Mouse (Mus musculus) liver, embryonic 11.5 days (tissue): Measurements from ENCODE around the gene Anapc16. TPM values are rescaled to one million over a fixed set of nuclear protein-coding genes. Genes with fewer than 3 reads are reported as not detected.
"Not testable (repeated sequence)": the region's sequence is repeated elsewhere in the genome, so short reads cannot be mapped to it uniquely, and the experiment has no call there.

Experiments
- ATAC-seq: fragments of 200-750 bp; cut with Nextera tagmentation; replicated peaks from 2 replicates; pipeline ENCODE4 v1.8.0; 2017; ENCODE audit warnings: moderate number of reproducible peaks, mild to moderate bottlenecking, moderate TSS enrichment, moderate library complexity; ENCODE audit not compliant: low FRiP score
- DNase-seq: peaks from one replicate; pipeline ENCODE4 v3.0.0-alpha.2; 2017; ENCODE audit warnings: low spot score
- H3K27ac ChIP-seq: fragments of 300-500 bp; sonication (generic); 2 replicates; pipeline ENCODE4 v1.5.1; 2014; ENCODE audit warnings: mild to moderate bottlenecking, low read depth, low read length, control low read depth
- H3K27me3 ChIP-seq: fragments of 300-500 bp; sonication (generic); replicated peaks from 2 replicates; pipeline ENCODE4 v1.6.1; 2014; ENCODE audit warnings: low read length, mixed read lengths; ENCODE audit not compliant: control insufficient read depth, insufficient read depth
- H3K36me3 ChIP-seq: fragments of 300-500 bp; sonication (generic); 2 replicates; pipeline ENCODE4 v1.6.1; 2014; ENCODE audit warnings: mild to moderate bottlenecking, low read length, moderate library complexity, mixed read lengths; ENCODE audit not compliant: control insufficient read depth, insufficient read depth
- H3K4me1 ChIP-seq: fragments of 300-500 bp; sonication (generic); replicated peaks from 2 replicates; pipeline ENCODE4 v1.6.1; 2014; ENCODE audit warnings: low read length, mixed read lengths; ENCODE audit not compliant: control insufficient read depth, insufficient read depth
- H3K4me2 ChIP-seq: fragments of 300-500 bp; sonication (generic); 2 replicates; pipeline ENCODE4 v1.6.1; 2014; ENCODE audit warnings: mild to moderate bottlenecking, control low read depth, moderate library complexity
- H3K4me3 ChIP-seq: fragments of 300-500 bp; sonication (generic); 2 replicates; pipeline ENCODE4 v1.5.1; 2014; ENCODE audit warnings: low read depth, low read length, control low read depth
- H3K9ac ChIP-seq: fragments of 300-500 bp; sonication (generic); 2 replicates; pipeline ENCODE4 v1.6.1; 2014; ENCODE audit warnings: low read depth, low read length, control low read depth
- H3K9me3 ChIP-seq: fragments of 300-500 bp; sonication (generic); 2 replicates; pipeline ENCODE4 v1.6.1; 2016; ENCODE audit warnings: low read length, inconsistent platforms, mixed read lengths; ENCODE audit not compliant: control insufficient read depth
- WGBS: fragments of 180-500 bp; shearing (Covaris S2); extraction: QIAGEN DNeasy Blood & Tissue Kit; methylation state at CpG from one replicate; pipeline ENCODE4 v1.1.7; 2014; 5-methylcytosine and 5-hydroxymethylcytosine counted together
- polyA plus RNA-seq: library from polyadenylated mRNA; unstranded; fragments of >200 nt; fragmentation: Nextera tagmentation; extraction: Ambion mirVana; gene quantifications from 2 replicates; pipeline ENCODE4 v1.2.1, GENCODE M21; 2014

The Anapc16 gene
- polyA plus RNA-seq, 1 experiment from 2014 or later = 77.4 TPM

GRCm38 (mm10) chr10:59993813-59994212, 9.1 kb downstream of the Anapc16 start:
- H3K27ac ChIP-seq, H3K27me3 ChIP-seq, H3K9me3 ChIP-seq, H3K4me1 ChIP-seq, H3K4me2 ChIP-seq, DNase-seq, H3K4me3 ChIP-seq, ATAC-seq, H3K9ac ChIP-seq: not testable (repeated sequence)
- 86% methylated on average over 2 of the region's 3 CpGs for WGBS
- peaks cover 34% of the 10 kb centered on the region for H3K36me3 ChIP-seq

- H3K9ac ChIP-seq = no peak overlapping the region
- H3K4me2 ChIP-seq = no peak overlapping the region
- H3K9me3 ChIP-seq = no peaks in the 10 kb centered on the region
- ATAC-seq = no peak
- no peaks in the 10 kb centered on the region for H3K27me3 ChIP-seq
- no peak overlapping the region for H3K4me3 ChIP-seq
- no peak overlapping the region for H3K27ac ChIP-seq
- WGBS = 70% methylated on average over 8 of the region's 8 CpGs
- DNase-seq = no peak
- H3K4me1 ChIP-seq = no peaks in the 10 kb centered on the region
- peaks cover 51% of the 10 kb centered on the region for H3K36me3 ChIP-seq
Observed at GRCm38 (mm10) chr10:59992024-59992423, 10.9 kb downstream of the Anapc16 start.

DNA sequence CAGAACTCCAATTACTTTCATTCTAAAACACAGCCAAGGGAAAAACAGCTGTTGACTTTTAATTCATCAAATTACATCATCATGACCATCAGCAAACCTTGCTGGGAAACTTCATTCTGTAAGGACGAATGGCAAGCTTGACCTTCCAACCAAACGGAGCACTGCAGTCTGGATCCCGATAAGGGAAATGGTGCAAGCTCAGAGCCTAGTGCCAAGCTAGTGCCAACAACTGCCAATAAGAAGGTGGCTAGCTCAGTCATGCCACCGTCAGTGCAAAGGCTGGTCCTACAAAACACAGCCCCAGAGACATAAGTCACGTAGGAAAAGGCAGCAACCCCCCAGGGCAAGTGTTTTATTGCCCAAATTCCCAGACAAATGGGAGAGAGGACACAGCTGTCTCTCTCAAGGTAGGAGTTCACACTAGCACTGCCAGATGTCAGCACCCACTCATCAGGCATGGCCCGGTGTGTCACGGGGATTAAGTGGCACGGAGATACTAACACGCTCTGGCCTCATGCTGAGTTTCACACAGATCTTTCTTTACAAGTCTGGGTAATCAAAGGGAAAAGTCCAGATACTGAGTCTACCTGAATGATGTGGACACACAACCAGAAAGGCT, 11.6 kb downstream of the Anapc16 start:
- Histone ChIP-seq H3K4me3 (no peak overlapping the region), H3K27me3 (no peaks in the 10 kb centered on the region), H3K4me1 (no peaks in the 10 kb centered on the region), H3K27ac (no peak overlapping the region), H3K36me3 (peaks cover 53% of the 10 kb centered on the region), H3K4me2 (no peak overlapping the region), H3K9ac (no peak overlapping the region), H3K9me3 (no peaks in the 10 kb centered on the region)
- ATAC-seq (no peak), DNase-seq (no peak)
- 83% methylated on average over 9 of the region's 9 CpGs for WGBS

GRCm38 (mm10) chr10:59990393-59990792, 12.5 kb downstream of the Anapc16 start:
- Histone ChIP-seq H3K4me3 (no peak overlapping the region), H3K27ac (no peak overlapping the region), H3K36me3 (peaks cover 51% of the 10 kb centered on the region), H3K27me3 (no peaks in the 10 kb centered on the region), H3K9me3 (no peaks in the 10 kb centered on the region), H3K4me2 (no peak overlapping the region), H3K9ac (no peak overlapping the region), H3K4me1 (no peaks in the 10 kb centered on the region)
- ATAC-seq (no peak), DNase-seq (no peak)
- WGBS = 95% methylated on average over 9 of the region's 9 CpGs

- H3K27me3 ChIP-seq = no peaks in the 10 kb centered on the region
- DNase-seq = no peak
- WGBS = 89% methylated on average over 4 of the region's 4 CpGs
- H3K4me3 ChIP-seq = no peak overlapping the region
- no peak for ATAC-seq
- H3K4me1 ChIP-seq = no peaks in the 10 kb centered on the region
- peaks cover 40% of the 10 kb centered on the region for H3K36me3 ChIP-seq
- H3K27ac ChIP-seq = no peak overlapping the region
- no peaks in the 10 kb centered on the region for H3K9me3 ChIP-seq
- no peak overlapping the region for H3K9ac ChIP-seq
- H3K4me2 ChIP-seq = no peak overlapping the region
Observed at GRCm38 (mm10) chr10:59988036-59988435, 14.9 kb downstream of the Anapc16 start.

DNA sequence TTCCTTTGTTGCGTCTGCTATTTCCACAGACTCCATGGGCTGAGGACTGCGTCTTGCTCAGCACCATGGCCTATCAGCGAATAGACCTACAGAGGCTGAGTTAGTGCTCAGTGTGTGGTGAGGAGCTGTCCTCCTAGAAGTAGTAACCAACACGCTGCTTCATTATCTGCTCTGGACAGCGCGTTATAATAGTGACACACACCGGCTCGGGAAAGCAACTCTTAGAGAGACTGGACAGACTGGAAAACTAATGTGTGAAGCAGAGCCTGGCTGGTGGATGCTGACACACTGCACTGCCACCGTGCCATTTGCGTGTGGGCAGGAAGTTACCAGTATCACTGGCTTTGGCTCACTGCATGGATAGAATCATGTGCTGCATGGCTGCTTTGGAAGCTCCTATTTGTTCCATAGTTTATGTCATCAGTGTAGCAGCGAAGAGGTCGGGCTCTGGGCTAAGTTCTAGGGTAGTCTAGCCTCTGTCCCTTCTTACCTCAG, 20.5 kb downstream of the Anapc16 start:
- 70% methylated on average over 12 of the region's 12 CpGs for WGBS

DNA sequence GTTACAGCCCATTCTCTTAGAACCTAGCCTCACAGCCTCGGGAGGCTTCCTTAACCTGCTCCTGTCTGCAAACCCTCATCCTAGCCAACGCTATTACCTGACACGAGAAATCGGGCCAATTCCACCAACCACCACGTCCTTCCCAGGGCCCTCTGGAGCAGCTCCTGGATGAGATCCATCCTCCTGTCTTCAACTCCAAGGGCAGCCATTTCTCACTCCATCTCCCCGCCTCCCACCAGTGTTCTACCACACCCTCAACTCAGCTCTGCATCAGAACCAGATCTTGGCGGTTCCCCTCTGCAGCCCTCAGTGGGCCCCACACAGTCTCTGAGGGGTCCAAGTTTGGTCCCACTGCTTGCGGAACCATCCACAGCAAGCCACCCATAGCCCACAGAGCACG, 21.1 kb downstream of the Anapc16 start:
- ATAC-seq (no peak), DNase-seq (no peak)
- Histone ChIP-seq H3K9ac (no peak overlapping the region), H3K36me3 (peaks cover 4% of the 10 kb centered on the region; the same call in 1 of the 2 replicates), H3K4me2 (no peak overlapping the region), H3K4me3 (no peak overlapping the region), H3K9me3 (no peaks in the 10 kb centered on the region), H3K27me3 (no peaks in the 10 kb centered on the region), H3K27ac (peak overlapping the region; percentile 13; the same call in 1 of the 2 replicates), H3K4me1 (peaks cover 28% of the 10 kb centered on the region)
- WGBS = 82% methylated on average over 9 of the region's 9 CpGs

More for the DNA sequence above, 20.5 kb downstream of the Anapc16 start:
- Histone ChIP-seq H3K4me3 (no peak overlapping the region), H3K4me1 (peaks cover 28% of the 10 kb centered on the region), H3K9me3 (no peaks in the 10 kb centered on the region), H3K9ac (no peak overlapping the region), H3K27ac (no peak overlapping the region), H3K27me3 (no peaks in the 10 kb centered on the region), H3K4me2 (no peak overlapping the region), H3K36me3 (peaks cover 9% of the 10 kb centered on the region; the same call in 1 of the 2 replicates)
- DNase-seq = no peak
- 0 out of 2 replicates have a peak, but pooled peaks have one; percentile 40 for ATAC-seq

GRCm38 (mm10) chr10:59981336-59981735, 21.6 kb downstream of the Anapc16 start:
- no peak overlapping the region for H3K9ac ChIP-seq

DNA sequence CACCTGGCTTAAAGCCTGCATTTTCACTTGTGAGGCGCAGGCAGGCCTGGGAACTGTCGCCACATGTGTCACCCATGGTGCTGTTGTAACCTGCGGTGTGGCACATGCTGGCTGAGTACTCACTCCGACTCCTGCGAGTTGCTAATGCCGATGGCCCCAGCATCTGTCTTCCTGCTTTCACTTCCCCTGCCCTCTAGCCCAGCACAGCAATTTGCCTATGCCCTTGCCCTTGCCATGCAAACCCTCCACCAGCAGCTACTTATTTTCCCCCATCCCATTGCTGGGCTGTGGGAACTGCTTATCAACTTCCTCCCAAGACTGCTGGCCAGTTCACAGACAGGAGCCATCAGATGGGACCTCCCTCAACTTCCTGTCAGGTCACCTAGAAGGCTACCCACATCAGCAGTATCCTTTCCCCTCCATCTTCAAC, 22.1 kb downstream of the Anapc16 start:
- WGBS = 50% methylated on average over 6 of the region's 6 CpGs
- Histone ChIP-seq H3K4me2 (no peak overlapping the region; the same call in none of the 2 replicates), H3K27ac (peak overlapping the region; percentile 25), H3K27me3 (no peaks in the 10 kb centered on the region), H3K4me1 (peaks cover 28% of the 10 kb centered on the region), H3K36me3 (0 out of 2 replicates have a peak, but pooled peaks cover 2% of the 10 kb centered on the region), H3K9ac (no peak overlapping the region), H3K4me3 (no peak overlapping the region), H3K9me3 (no peaks in the 10 kb centered on the region)
- DNase-seq (no peak), ATAC-seq (peak; percentile 13; the same call in 1 of the 2 replicates)

More at GRCm38 (mm10) chr10:59981336-59981735, 21.6 kb downstream of the Anapc16 start:
- ATAC-seq (no peak), DNase-seq (no peak)
- Histone ChIP-seq H3K27me3 (no peaks in the 10 kb centered on the region), H3K9me3 (no peaks in the 10 kb centered on the region), H3K4me2 (no peak overlapping the region; the same call in 1 of the 2 replicates), H3K4me3 (no peak overlapping the region), H3K36me3 (peaks cover 4% of the 10 kb centered on the region; the same call in 1 of the 2 replicates), H3K4me1 (peaks cover 28% of the 10 kb centered on the region), H3K27ac (peak overlapping the region; percentile 13; the same call in 1 of the 2 replicates)
- 41% methylated on average over 4 of the region's 4 CpGs for whole genome bisulfite sequencing
